Mouse (Mus musculus) kidney, adult 2 months (tissue): ENCODE data around the gene Pafah1b1.

Source experiments
- CTCF ChIP-seq: fragments of 200-500 bp; conservative IDR thresholded peaks from 2 replicates; pipeline ENCODE4 v1.5.1; 2011; ENCODE audit warnings: low read depth, mild to moderate bottlenecking, control low read depth, low read length, moderate library complexity, mixed read lengths; ENCODE audit not compliant: insufficient read depth, insufficient read length
- POLR2A ChIP-seq: fragments of 200-500 bp; IDR thresholded peaks from one replicate; pipeline ENCODE4 v1.6.1; 2011; ENCODE audit warnings: low read depth, low read length, control low read depth

DNA sequence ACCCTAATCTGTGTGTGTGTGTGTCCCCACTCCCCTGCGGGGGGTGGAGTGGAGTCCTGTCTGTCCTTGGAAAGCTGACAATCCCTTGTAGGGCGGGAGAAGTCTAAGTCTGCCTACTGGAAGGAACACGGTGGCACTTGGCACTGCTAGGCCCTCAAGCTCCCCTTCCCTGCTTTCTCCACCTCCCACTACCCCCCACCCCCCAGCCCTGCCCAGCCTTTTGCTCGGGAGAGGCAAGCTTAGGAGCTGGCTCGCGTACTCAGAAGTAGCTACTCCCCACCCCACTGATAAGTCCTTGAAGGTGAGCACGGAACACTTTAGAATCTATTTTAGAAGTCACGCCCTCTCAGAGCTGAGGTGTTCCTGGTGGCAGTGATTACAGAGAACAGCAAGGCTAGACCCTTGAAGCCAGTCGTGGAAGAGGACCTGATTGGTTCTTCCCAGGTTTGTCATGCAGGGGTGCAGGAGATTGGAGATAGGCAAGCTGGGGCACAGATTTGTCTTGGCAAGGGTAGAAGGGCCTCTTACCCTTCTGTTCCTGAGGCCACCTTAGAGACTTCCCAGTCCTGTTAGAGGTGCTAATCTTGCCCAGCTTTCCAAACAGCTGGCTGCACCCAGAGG lies 85.6 kb downstream of the Pafah1b1 start:
- no peak for TF ChIP-seq CTCF
- TF ChIP-seq POLR2A = no peak
